Mouse (Mus musculus) gastrocnemius, adult 18-20 months (tissue): Measurements from ENCODE around the gene Psph. TPM values are rescaled to one million over a fixed set of nuclear protein-coding genes. Genes with fewer than 3 reads are reported as not detected.
"Not testable (repeated sequence)": the region's sequence is repeated elsewhere in the genome, so short reads cannot be mapped to it uniquely, and the experiment has no call there.

ENCODE experiments used
- DNase-seq: peaks from one replicate; pipeline ENCODE4 v3.0.0; 2021; ENCODE audit warnings: low spot score
- long read RNA-seq, 2 experiments: library from polyadenylated mRNA; stranded (forward); transcript quantifications; one replicate each; pipeline ENCODE4 v2.0.0; 2021
- total RNA-seq, 2 experiments: library from RNA; stranded (reverse); gene quantifications; 2 replicates each; pipeline ENCODE4 v1.2.3; 2021

Psph gene
- 10 to 100 TPM; 13.2 to 14.4 TPM for total RNA-seq
- long read RNA-seq, experiment 1, partial matches to known transcripts, result 11 of 28 reads
- long read RNA-seq, experiment 1, other reads (novel, unspliced or antisense), result 16 of 28 reads
- long read RNA-seq, experiment 2, partial matches to known transcripts, result 5 of 23 reads
- long read RNA-seq, experiment 2, other reads (novel, unspliced or antisense), result 17 of 23 reads

DNA sequence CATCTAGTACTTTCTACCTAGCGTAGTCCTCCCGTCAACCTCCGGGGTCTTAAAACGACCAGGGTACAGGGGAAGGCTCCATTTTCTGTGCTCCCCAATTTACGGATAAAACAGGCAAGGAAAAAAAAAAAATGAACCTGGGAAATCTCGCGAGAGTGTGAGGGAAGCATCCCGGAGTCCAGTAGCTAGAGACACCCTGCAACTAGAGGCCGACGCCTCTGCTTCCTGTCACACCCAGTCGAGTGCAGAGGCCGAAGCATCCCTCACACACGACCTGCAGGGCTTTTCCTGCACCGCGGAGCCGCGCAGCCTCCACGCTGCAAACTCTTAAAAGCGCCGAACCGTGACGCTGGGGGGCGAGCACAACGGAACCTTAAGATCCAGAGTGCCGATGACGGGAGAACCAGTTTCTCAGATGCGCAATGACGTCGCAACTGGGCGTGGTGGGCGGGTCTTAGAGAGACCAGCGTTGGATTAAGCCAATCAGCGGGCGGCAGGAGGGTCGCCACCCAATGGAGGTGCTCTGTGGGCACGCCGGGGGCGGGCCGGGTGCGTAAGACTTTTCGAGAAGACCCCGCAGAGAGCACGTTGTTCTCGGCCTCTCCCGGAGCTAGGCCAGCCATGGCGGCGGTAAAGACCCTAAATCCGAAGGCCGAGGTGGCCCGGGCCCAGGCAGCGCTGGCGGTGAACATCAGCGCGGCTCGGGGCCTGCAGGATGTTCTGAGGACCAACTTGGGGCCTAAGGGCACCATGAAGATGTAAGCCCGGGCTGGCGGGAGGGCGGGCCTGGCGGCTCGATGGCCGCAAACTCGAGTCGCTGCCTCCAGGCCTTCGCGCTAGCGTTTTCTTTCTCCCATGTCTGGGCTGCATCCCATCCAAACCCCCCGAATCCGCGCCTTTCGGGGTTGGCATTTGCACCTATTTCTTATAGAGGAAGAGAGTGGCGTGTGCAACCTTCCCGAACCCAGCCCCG, at the start of gene Psph:
Psph (minus strand) TSS at position 632 of the 973 bp plus-strand sequence.
- peak; percentile 95 for DNase-seq

- DNase-seq, result not testable (repeated sequence)
Measured at GRCm38 (mm10) chr5:129790591-129790990, 3.3 kb upstream of the Psph start.

- DNase-seq, result no peak
Measured at GRCm38 (mm10) chr5:129787818-129788593, 757 bp upstream of the Psph start.

- DNase-seq, result no peak
Measured at GRCm38 (mm10) chr5:129786161-129786560, 1.1 kb downstream of the Psph start.

- no peak for DNase-seq
Measured at GRCm38 (mm10) chr5:129785235-129785870, 1.9 kb downstream of the Psph start.

DNA sequence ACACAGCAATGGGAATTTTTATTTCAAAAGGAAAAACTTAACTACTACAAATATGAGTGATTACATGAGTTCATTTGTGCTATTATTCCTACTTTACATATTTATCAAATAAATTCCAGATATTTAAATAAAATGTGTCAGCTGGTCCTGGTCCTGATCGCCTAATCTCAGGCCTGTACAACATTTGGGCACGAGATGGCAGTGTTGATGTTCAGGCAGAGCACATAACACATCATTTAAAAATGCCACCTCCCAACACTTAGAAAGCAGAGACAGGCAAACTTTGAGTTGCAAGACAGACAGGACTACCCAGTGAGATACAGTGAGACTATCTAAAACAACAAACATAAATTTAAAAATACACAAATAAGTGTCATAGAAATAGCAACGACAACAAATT, 5.0 kb downstream of the Psph start:
- no peak for DNase-seq

DNA sequence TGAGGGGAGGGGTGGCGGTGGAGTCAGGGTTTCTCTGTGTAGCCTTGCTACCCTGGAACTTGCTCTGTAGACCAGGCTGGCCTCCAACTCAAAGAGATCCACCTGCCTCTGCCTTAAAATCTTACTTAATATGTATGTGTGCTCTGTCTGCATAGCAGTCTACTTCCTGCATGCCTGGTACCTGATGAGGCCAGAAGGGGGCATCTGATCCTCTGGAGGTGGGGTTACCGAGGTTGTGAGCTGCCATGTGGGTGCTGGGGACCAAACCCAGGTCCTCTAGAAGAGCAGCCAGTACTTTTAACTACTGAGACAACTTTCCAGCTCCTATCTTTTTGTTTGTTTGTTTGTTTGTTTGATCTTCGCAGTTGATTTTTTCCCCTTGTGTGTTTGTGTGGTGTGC, 7.1 kb downstream of the Psph start:
- no peak for DNase-seq

DNA sequence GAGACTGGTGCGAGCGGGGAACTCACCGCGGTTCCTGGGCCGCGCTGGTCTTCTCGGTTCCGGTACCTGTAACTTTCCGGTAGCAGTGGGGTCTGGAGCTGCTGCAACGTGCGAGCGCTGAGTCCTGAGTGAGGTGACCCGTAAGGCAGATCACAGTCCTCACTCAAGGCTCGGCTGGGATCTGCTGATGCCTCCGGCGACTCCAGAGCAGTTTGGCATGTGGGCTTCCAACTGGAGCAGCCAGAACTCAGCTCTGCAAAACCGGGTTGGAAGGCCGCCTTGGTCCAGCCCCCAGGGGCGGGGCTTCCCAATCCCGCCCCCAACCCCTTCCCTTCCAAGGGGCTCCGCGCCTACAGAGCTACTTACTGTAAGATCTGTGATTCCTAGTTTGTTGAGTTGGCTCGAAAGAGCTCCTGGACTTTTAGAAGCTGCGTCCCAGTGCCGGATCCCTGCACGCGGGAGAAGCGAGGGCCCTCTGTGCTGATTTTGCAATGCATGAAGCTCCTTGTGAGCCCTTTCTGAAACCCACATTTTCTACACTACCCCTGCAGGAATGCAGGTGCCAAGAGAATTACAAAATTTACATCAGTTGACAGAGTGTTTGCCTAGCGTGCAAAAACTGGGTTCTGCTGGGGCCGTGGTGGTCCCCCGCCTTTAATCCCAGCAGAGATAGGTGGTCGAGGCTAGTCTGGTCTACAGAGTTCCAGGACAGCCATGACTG, 8.1 kb downstream of the Psph start:
- peak; percentile 80 for DNase-seq

GRCm38 (mm10) chr5:129778348-129778995, 8.8 kb downstream of the Psph start:
- DNase-seq, result no peak

- no peak for DNase-seq
Measured at GRCm38 (mm10) chr5:129774661-129775060, 12.6 kb downstream of the Psph start.

GRCm38 (mm10) chr5:129773330-129773729, 13.9 kb downstream of the Psph start:
- not testable (repeated sequence) for DNase-seq

DNA sequence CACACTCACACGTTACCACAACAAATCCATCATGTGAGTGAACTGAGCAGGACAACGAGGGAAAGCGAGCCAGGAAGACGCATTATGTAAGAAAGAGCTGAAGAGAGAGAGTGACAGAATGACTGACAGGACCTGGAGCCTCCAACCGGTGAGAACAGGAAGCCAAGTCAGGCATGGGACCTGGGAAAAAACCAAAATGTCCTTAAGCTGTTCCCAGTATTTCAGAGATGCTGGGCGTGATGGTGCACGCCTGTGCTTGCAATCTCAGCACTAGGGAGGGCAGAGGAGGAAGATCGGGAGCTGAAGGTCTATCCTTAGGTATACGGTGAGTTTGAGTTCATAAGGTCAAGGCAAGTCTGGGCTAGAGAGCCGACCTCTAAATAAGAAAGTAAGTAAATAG, 14.8 kb downstream of the Psph start:
- DNase-seq, result no peak

GRCm38 (mm10) chr5:129770443-129771355, 16.6 kb downstream of the Psph start:
- DNase-seq, result no peak

GRCm38 (mm10) chr5:129761865-129762540, 25.2 kb downstream of the Psph start:
- DNase-seq, result no peak

DNA sequence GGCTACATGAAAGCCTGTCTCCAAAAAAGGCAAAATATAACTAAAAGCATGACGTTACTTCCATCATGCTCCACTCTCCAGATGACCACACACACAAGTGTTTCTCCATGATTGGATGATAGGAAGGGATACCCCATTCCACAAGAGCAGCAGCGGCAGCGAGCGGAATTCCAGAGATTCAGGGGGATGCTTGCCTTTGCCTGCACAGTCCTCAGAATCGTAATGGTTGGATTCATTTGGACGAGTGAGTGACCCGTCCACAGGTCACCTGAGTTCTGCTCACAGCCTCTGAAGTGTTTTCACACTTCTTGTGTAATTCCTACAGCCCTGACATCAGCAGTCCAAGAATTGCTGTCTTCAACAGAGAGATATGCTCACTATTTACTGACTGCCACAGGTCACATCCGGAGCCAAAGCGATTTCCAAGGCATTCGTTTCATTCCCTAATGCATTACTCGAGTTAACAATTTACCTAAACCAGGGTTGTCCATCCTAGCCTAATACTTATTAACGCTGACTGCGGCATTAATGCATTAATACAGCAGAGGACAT, 27.2 kb downstream of the Psph start:
- no peak for DNase-seq

GRCm38 (mm10) chr5:129756886-129757285, 30.4 kb downstream of the Psph start:
- DNase-seq, result no peak

DNA sequence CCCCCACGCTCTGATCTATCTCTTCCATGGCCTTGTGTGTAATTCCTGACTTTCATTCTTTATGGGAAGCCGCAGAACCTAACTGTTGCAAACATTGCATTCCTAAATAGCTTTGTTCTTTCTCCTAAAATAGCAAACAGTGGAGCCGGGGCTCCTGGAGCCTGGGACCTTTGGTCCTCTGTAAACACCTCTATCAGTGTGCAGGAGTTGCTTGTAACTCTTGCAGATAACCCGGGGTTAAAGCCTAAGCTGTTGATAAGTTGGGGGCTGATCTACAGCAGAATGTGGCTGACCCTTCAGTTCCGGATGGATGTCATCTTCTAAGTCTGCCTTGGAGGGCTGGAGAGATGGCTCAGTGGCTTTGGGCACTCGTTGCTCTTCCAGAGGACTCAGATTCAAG, 43.2 kb downstream of the Psph start:
- DNase-seq, result no peak

- no peak for DNase-seq
Measured at GRCm38 (mm10) chr5:129742903-129743488, 44.3 kb downstream of the Psph start.
